Comparison of ENCODE assay signal across 8 mouse cellular contexts in the genomic region with DNA sequence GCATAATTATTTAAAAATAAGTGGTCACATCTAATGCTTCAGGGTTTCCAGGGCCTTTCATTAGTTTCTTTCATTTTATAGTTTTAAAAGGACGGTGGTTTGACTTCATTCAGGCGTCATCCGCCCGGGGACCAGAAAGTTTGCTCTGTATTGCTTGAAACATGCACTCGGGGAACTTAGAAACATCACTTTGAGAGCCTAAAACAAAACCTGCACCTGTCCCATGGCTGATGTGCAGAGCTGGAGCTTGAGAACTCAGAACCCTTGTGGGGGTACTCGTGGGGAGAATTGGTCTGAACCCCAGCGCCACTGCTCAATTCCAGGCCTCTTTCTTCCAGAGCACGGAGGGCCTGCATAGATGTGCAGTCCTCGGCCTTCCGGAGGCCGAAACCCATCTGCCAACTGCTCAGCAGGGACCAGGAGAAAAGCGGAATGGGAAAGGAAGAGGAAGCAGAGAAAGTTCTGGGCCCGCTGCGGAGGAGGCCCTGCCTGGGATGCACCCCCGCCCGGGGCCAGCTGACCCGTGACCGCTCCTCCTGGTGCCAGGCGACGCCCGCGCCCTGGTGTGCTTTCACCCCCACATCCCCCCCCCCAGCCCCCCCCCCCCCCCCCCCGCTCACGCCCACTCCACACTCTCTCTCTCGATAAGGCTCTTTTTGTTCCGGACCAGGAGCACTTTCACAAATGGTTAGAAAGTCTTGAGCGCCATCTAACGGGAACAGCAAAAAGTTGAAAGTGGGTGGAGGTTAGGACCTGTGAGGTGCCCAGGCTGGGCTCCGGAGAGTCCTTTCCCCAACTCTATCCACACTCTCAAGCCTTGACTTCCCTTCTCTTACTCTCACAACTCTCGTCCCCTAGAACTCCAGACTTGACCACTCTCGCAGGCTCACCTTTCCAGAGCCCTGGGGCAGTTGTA. TPM values are rescaled to one million over a fixed set of nuclear protein-coding genes. Genes with fewer than 3 reads are reported as not detected.
DNase-seq lines count a peak whose midpoint lies in the region; ATAC-seq and TF ChIP-seq lines count a peak whose summit lies in the region.

No protein-coding gene starts in this region.

- intact Hi-C loops in heart, postnatal 25 days (cut with DNase I) = loop anchor here (10.0 kb wide), 2 partner anchors 1449 to 1919 kb away; a partner anchor contains a TSS

- H3K36me3 ChIP-seq in forebrain, embryonic 12.5 days (replicated peaks) = peaks cover 3% of the 10 kb centered on the region; the same call in 1 of the 2 replicates
- H3K36me3 ChIP-seq in limb, embryonic 11.5 days (ENCODE audit: control insufficient read depth, insufficient read depth, low read length) = no peaks in the 10 kb centered on the region
- H3K36me3 ChIP-seq in midbrain, embryonic 15.5 days (replicated peaks) = no peaks in the 10 kb centered on the region

- ATAC-seq in forebrain, embryonic 12.5 days (ENCODE audit: low FRiP score) = peak; percentile 76
- no peak for ATAC-seq in limb, embryonic 11.5 days (ENCODE audit: insufficient number of reproducible peaks, low FRiP score, low TSS enrichment, low read depth)
- ATAC-seq in midbrain, embryonic 15.5 days (replicated peaks) = peak; percentile 51

- peak; percentile 47 to 55 for DNase-seq in heart, adult 18-20 months
- no peak for DNase-seq in heart, postnatal 25 days (ENCODE audit: low spot score)
- DNase-seq in brain, embryonic 14.5 days (ENCODE audit: low read depth) = peak; percentile 93
- peak; percentile 41 for DNase-seq in induced T-regulatory cell, adult 2 months (ENCODE audit: low read depth)
- peak; percentile 71 for DNase-seq in limb, embryonic 11.5 days (ENCODE audit: low spot score)
- DNase-seq in T-cell, adult 2 months (ENCODE audit: low spot score) = no peak

- H3K27me3 ChIP-seq in forebrain, embryonic 12.5 days = peaks cover 20% of the 10 kb centered on the region
- H3K27me3 ChIP-seq in limb, embryonic 11.5 days (ENCODE audit: control insufficient read depth, insufficient read depth, low read length) = peaks cover 62% of the 10 kb centered on the region
- H3K27me3 ChIP-seq in midbrain, embryonic 15.5 days (replicated peaks) = no peaks in the 10 kb centered on the region

- peak overlapping the region; percentile 93 for H3K27ac ChIP-seq in forebrain, embryonic 12.5 days
- no peak overlapping the region for H3K27ac ChIP-seq in limb, embryonic 11.5 days (replicated peaks; ENCODE audit: low read depth, low read length)
- peak overlapping the region; percentile 77 for H3K27ac ChIP-seq in midbrain, embryonic 15.5 days

- under 1% methylated on average over 23 of the region's 31 CpGs for WGBS in forebrain, embryonic 12.5 days
- under 1% methylated on average over 27 of the region's 31 CpGs for WGBS in limb, embryonic 11.5 days
- WGBS in midbrain, embryonic 15.5 days = 2% methylated on average over 24 of the region's 31 CpGs

- TF ChIP-seq POLR2A in brain, embryonic 14.5 days (IDR thresholded peaks at IDR 0.05; ENCODE audit: borderline replicate concordance, extremely low read depth, insufficient read depth, insufficient read length, poor library complexity, severe bottlenecking) = peak; percentile 18; the same call in 1 of the 2 replicates

- H3K9ac ChIP-seq in forebrain, embryonic 12.5 days = peak overlapping the region; percentile 81
- no peak overlapping the region; the same call in 1 of the 2 replicates for H3K9ac ChIP-seq in limb, embryonic 11.5 days (ENCODE audit: low read length)
- peak overlapping the region; percentile 57 for H3K9ac ChIP-seq in midbrain, embryonic 15.5 days

- H3K9me3 ChIP-seq in forebrain, embryonic 12.5 days = no peaks in the 10 kb centered on the region
- H3K9me3 ChIP-seq in limb, embryonic 11.5 days (ENCODE audit: control insufficient read depth, low read length) = no peaks in the 10 kb centered on the region
- no peaks in the 10 kb centered on the region for H3K9me3 ChIP-seq in midbrain, embryonic 15.5 days

- H3K4me2 ChIP-seq in forebrain, embryonic 12.5 days = peak overlapping the region; percentile 72
- H3K4me2 ChIP-seq in limb, embryonic 11.5 days (ENCODE audit: low read depth, severe bottlenecking) = peak overlapping the region; percentile 68
- peak overlapping the region; percentile 69 for H3K4me2 ChIP-seq in midbrain, embryonic 15.5 days

- peak; percentile 76 for TF ChIP-seq CTCF in brain, embryonic 14.5 days (IDR thresholded peaks at IDR 0.05; ENCODE audit: borderline replicate concordance, extremely low read depth, insufficient read depth, insufficient read length)

- peaks cover 52% of the 10 kb centered on the region for H3K4me1 ChIP-seq in forebrain, embryonic 12.5 days
- no peaks in the 10 kb centered on the region for H3K4me1 ChIP-seq in limb, embryonic 11.5 days (ENCODE audit: control insufficient read depth, insufficient read depth, low read length)
- peaks cover 49% of the 10 kb centered on the region for H3K4me1 ChIP-seq in midbrain, embryonic 15.5 days

- H3K4me3 ChIP-seq in forebrain, embryonic 12.5 days (replicated peaks) = peak overlapping the region; percentile 56
- peak overlapping the region; percentile 22 for H3K4me3 ChIP-seq in limb, embryonic 11.5 days (ENCODE audit: low read depth, low read length)
- H3K4me3 ChIP-seq in midbrain, embryonic 15.5 days = peak overlapping the region; percentile 54

RNA-seq across cellular contexts. Expression of a gene that starts 18.7 kb away (rescaled TPM):
- under 1 TPM in 1 of 2 experiments, not detected in 1; 0.03 TPM for total RNA-seq in heart, adult 18-20 months (2021)
- under 1 TPM in 1 of 2 experiments, not detected in 1; 0.03 TPM for total RNA-seq in heart, postnatal 25 days (2021)
- polyA plus RNA-seq in brain, embryonic 14.5 days (2012; rRNA removed) = 58.3 and 64.7 TPM in 2 replicates
- 38.2 and 46.0 TPM in 2 replicates for polyA plus RNA-seq in forebrain, embryonic 12.5 days (2016; fragmentation: Nextera tagmentation; extraction: Ambion mirVana)
- 0.04 and 0.19 TPM in 2 replicates for polyA plus RNA-seq in limb, embryonic 11.5 days (2014; fragmentation: Nextera tagmentation; extraction: Ambion mirVana)
- polyA plus RNA-seq in midbrain, embryonic 15.5 days (2015; fragmentation: Nextera tagmentation; extraction: Ambion mirVana) = 19.0 and 21.3 TPM in 2 replicates

Comparison
In these comparisons a context has a peak if more than half of its experiments do, and no peak if none do; other contexts are left out.
1. DNase-seq: peak in heart, adult 18-20 months (2 of 2), brain, embryonic 14.5 days (single experiment), induced T-regulatory cell, adult 2 months (single experiment) and limb, embryonic 11.5 days (single experiment); none in heart, postnatal 25 days (single experiment) and T-cell, adult 2 months (single experiment).
2. RNA of a gene that starts 18.7 kb away (polyA plus RNA-seq): 58.3 to 64.7 TPM in brain, embryonic 14.5 days, 38.2 to 46.0 TPM in forebrain, embryonic 12.5 days and 19.0 to 21.3 TPM in midbrain, embryonic 15.5 days; 0.04 to 0.19 TPM in limb, embryonic 11.5 days; every median in the first group is over 10 times any median in the second.
3. Peak in every context shown above with its lines, with median percentiles within 50 percentile points of each other: H3K4me2 ChIP-seq and H3K4me3 ChIP-seq.